Mouse (Mus musculus) liver, embryonic 13.5 days (tissue): ENCODE measurements around the gene Map1s. TPM values are rescaled to one million over a fixed set of nuclear protein-coding genes. Genes with fewer than 3 reads are reported as not detected.

Experiments
- ATAC-seq: fragments of 200-750 bp; cut with Nextera tagmentation; 2 replicates; pipeline ENCODE4 v1.8.0; 2017; ENCODE audit warnings: low read depth, mild to moderate bottlenecking, moderate number of reproducible peaks, moderate library complexity
- DNase-seq: peaks from one replicate; pipeline ENCODE4 v3.0.0; 2022
- H3K27ac ChIP-seq: fragments of 300-500 bp; sonication (generic); 2 replicates; pipeline ENCODE4 v1.5.1; 2015; ENCODE audit warnings: moderate library complexity, mild to moderate bottlenecking, inconsistent platforms
- H3K27me3 ChIP-seq: fragments of 300-500 bp; sonication (generic); 2 replicates; pipeline ENCODE4 v1.6.1; 2015; ENCODE audit warnings: mild to moderate bottlenecking, inconsistent platforms
- H3K36me3 ChIP-seq: fragments of 300-500 bp; sonication (generic); 2 replicates; pipeline ENCODE4 v1.6.1; 2015; ENCODE audit warnings: mild to moderate bottlenecking, inconsistent platforms
- H3K4me1 ChIP-seq: fragments of 300-500 bp; sonication (generic); replicated peaks from 2 replicates; pipeline ENCODE4 v1.6.1; 2015; ENCODE audit warnings: inconsistent platforms
- H3K4me2 ChIP-seq: fragments of 300-500 bp; sonication (generic); 2 replicates; pipeline ENCODE4 v1.6.1; 2015; ENCODE audit warnings: inconsistent platforms, mild to moderate bottlenecking, moderate library complexity
- H3K4me3 ChIP-seq: fragments of 300-500 bp; sonication (generic); replicated peaks from 2 replicates; pipeline ENCODE4 v1.5.1; 2015; ENCODE audit warnings: mild to moderate bottlenecking, inconsistent platforms
- H3K9ac ChIP-seq: fragments of 300-500 bp; sonication (generic); 2 replicates; pipeline ENCODE4 v1.6.1; 2015; ENCODE audit warnings: mild to moderate bottlenecking, inconsistent platforms
- H3K9me3 ChIP-seq: fragments of 300-500 bp; sonication (generic); replicated peaks from 2 replicates; pipeline ENCODE4 v1.6.1; 2016; ENCODE audit warnings: inconsistent platforms
- WGBS: fragments of 180-500 bp; shearing (Covaris S2); methylation state at CpG from one replicate; pipeline ENCODE4 v1.1.7; 2015; ENCODE audit not compliant: insufficient replicate concordance; 5-methylcytosine and 5-hydroxymethylcytosine counted together
- polyA plus RNA-seq: library from polyadenylated mRNA; unstranded; fragments of >200 nt; fragmentation: Nextera tagmentation; extraction: Ambion mirVana; gene quantifications from 2 replicates; pipeline ENCODE4 v1.2.1, GENCODE M21; 2015

Gene Map1s
- 17.7 and 19.0 TPM in 2 replicates for polyA plus RNA-seq

DNA sequence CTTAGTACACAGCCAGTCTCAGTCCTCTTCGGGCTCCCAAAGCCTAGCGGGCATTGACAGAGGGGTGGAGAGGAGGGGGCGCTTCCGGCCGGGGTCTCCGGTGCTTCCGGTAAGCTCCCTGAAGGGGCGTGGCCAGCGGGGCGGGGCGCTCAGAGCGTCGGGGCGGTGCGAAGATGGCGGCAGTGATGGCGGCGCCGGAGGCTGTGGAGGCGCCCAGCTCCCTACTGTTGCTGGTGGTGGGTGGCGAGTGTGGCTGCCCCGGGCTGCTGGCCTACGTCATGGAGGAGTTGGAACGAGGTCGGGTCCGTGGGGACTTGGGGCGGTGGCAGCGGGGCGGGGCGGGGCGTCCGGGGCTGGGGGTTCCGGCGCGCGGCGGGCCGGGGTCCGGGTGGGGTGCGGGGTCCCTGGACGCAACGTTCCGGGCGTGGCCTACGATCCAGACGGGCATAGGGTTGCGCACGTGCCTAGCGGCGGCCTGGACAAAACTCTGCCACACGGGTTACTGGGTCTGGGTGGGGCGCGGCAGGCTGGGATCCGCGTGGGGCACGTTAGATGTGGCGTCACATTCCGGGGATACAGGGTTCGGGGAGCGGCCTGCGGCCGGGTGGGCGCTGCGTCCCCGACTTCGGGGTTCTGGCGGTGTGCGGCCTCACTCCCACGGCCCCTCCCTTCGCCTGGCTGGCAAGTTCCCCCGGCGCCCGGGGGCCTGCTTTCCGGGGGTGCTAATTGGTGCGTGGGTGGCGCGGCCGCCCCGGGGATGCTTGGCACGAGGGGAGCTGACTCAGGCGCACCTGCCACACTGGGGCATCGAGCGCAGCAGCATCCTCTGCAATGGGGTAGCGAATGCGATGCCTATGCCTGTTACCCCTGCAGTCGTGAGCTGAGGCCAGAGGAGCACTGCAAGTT is at the start of gene Map1s:
Gene Map1s (plus strand): TSS at position 102 of the 906 bp plus-strand sequence.
- H3K9ac ChIP-seq: peak within 1 kb of the TSS; percentile 89
- under 1% methylated on average over 73 of the region's 86 CpGs for WGBS
- H3K27ac ChIP-seq: peak within 1 kb of the TSS; percentile 83
- ATAC-seq (peak; percentile 76), DNase-seq (peak; percentile 67)
- peak within 1 kb of the TSS; percentile 97 for H3K4me2 ChIP-seq
- H3K27me3 ChIP-seq: no peaks in the 10 kb centered on the region
- H3K4me1 ChIP-seq: peaks cover 49% of the 10 kb centered on the region
- H3K4me3 ChIP-seq: peak within 1 kb of the TSS; percentile 80
- H3K9me3 ChIP-seq: no peaks in the 10 kb centered on the region
- peaks cover 13% of the 10 kb centered on the region for H3K36me3 ChIP-seq

DNA sequence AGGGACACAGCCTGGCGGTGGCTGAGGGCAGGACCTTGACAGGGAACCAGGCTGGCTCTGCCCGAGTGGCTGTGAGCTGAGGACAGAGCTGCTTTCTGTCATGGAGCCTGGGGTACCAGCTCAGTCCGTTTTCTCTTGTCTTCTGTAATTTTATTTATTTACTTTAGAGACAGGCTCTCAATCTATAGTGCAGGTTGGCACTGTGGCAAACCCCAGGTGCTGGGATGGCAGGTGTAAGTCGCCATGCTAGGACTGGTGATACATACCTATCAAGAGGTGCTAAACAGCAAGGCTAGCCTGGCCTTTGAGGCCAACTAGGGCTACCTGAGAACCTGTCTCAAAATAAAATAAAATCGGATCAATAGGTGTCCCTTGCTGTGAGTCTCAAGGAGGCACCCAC is 49.7 kb upstream of the Map1s start:
- H3K4me1 ChIP-seq: peaks cover 38% of the 10 kb centered on the region
- peaks cover 47% of the 10 kb centered on the region for H3K27me3 ChIP-seq
- 55% methylated on average over 5 of the region's 5 CpGs for whole genome bisulfite sequencing
- H3K4me2 ChIP-seq: peak overlapping the region; percentile 78; the same call in 1 of the 2 replicates
- DNase-seq (no peak), ATAC-seq (no peak)
- no peaks in the 10 kb centered on the region for H3K9me3 ChIP-seq
- no peak overlapping the region for H3K4me3 ChIP-seq
- no peaks in the 10 kb centered on the region for H3K36me3 ChIP-seq
- no peak overlapping the region for H3K9ac ChIP-seq
- H3K27ac ChIP-seq: no peak overlapping the region

DNA sequence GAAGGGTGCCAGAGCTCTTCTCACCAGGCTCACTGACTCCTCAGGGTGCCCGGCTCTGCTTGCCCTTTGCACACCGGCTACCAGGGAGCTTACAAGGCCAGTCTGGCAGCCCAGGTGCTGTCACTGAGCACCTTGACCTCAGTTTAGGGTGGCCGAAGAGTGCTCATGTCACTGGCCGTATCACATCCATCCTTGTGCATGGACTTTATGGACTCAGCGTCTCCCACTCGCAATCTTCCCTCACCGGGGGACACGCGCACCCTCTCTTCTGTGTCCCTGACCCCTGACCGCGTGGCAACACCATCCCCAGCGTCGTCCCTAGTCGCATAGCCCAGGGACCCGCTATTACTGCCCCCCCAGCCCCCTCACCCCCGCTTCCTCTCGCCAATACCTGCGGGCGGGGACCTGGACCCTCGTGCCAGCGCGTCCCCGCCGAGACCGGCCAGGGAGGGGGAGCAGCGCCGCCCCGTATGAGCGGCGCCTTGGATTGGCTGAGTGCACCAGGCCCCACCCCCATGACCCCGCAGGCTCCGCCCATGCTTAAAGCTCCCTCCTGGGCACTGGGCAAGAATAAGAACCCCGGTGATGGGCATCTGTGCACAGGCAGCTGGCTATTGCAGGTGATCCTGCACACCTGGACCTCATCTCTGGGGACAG is 49.1 kb upstream of the Map1s start:
- no peak overlapping the region for H3K27ac ChIP-seq
- peaks cover 50% of the 10 kb centered on the region for H3K27me3 ChIP-seq

DNA sequence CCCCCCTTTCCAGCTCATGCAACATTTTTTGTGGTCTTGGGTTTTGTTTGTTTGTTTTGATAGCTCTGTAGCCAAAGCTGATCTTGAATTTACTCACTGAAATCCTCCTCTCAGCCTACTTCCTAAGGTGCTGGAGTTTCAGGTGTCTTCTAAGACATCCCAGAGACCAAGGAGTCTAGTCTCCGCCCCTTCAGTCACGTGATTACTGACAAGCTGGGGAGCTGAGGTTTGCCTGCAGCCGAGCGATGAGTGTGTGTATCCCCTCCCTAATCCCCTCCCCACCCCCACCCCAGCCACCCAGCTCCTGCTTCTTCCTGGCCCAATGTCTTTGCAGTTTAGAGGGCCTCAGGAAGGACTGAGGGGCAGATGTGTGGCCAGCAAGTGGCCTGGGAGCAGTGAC is 48.2 kb upstream of the Map1s start:
- Histone ChIP-seq H3K9me3 (no peaks in the 10 kb centered on the region), H3K4me1 (peaks cover 26% of the 10 kb centered on the region), H3K27ac (no peak overlapping the region), H3K9ac (0 out of 2 replicates have a peak overlapping the region, but pooled peaks have one; percentile 60), H3K4me2 (no peak overlapping the region), H3K27me3 (peaks cover 53% of the 10 kb centered on the region), H3K36me3 (no peaks in the 10 kb centered on the region), H3K4me3 (no peak overlapping the region)
- 20% methylated on average over 4 of the region's 4 CpGs for WGBS
- no peak for DNase-seq
- ATAC-seq: no peak

More for the DNA sequence above, 49.1 kb upstream of the Map1s start:
- no peaks in the 10 kb centered on the region for H3K36me3 ChIP-seq
- ATAC-seq (peak; percentile 79), DNase-seq (peak; percentile 65)
- H3K4me3 ChIP-seq: peak overlapping the region; percentile 53
- H3K9me3 ChIP-seq: no peaks in the 10 kb centered on the region
- H3K9ac ChIP-seq: peak overlapping the region; percentile 60
- H3K4me1 ChIP-seq: peaks cover 31% of the 10 kb centered on the region
- H3K4me2 ChIP-seq: peak overlapping the region; percentile 78
- WGBS: 9% methylated on average over 33 of the region's 33 CpGs

DNA sequence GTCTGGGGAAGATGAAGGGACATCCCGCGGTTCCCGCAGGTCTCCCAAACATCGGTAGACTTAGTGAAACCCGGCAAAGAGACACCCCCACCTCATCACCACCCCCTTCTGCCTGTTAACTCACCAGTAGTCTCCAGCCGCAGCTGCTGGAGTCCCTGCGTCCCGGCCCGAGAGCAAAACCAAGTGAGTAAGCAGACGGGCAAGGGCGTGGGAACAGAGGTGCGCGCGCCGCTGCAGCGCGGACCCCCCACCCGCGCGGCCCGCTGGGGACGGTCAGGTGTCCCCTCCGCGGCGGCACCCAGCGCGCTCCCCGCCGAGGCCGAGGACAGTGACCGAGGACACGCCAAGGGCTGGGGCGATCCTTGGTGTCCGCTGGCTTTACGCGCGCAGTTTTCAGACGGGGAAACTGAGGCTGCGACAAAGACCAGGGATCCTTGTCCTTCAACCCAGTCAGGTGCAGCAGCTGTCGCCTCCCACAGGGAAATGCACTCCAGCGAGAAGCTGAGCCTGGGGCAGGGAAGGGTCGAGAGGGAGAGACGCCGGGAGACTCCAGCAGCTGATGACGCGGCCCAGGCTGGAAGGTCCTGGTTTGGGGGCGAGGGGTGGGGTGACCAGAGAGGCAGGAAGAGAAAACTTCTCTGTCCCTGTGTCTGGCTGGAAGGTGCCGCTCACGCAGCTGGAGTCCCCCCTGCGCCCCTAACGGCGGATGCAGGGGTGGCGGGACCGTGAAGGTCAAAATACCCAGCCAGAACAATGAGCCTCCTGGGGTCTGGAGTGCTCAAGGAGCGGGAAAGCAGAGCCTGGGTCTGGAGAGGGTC is 42.7 kb upstream of the Map1s start, which contains the start of gene Kcnn1:
Gene Kcnn1 (minus strand): TSS at position 435 of the 818 bp plus-strand sequence.
- ATAC-seq (no peak), DNase-seq (no peak)
- peaks cover 52% of the 10 kb centered on the region for H3K4me1 ChIP-seq
- peak within 1 kb of the TSS; percentile 19; the same call in 1 of the 2 replicates for H3K9ac ChIP-seq
- H3K4me3 ChIP-seq: peak within 1 kb of the TSS; percentile 74
- peaks cover 6% of the 10 kb centered on the region for H3K36me3 ChIP-seq
- WGBS: 2% methylated on average over 55 of the region's 55 CpGs
- peaks cover 53% of the 10 kb centered on the region for H3K27me3 ChIP-seq
- H3K4me2 ChIP-seq: peak within 1 kb of the TSS; percentile 88
- H3K27ac ChIP-seq: no peak within 1 kb of the TSS
- H3K9me3 ChIP-seq: no peaks in the 10 kb centered on the region

DNA sequence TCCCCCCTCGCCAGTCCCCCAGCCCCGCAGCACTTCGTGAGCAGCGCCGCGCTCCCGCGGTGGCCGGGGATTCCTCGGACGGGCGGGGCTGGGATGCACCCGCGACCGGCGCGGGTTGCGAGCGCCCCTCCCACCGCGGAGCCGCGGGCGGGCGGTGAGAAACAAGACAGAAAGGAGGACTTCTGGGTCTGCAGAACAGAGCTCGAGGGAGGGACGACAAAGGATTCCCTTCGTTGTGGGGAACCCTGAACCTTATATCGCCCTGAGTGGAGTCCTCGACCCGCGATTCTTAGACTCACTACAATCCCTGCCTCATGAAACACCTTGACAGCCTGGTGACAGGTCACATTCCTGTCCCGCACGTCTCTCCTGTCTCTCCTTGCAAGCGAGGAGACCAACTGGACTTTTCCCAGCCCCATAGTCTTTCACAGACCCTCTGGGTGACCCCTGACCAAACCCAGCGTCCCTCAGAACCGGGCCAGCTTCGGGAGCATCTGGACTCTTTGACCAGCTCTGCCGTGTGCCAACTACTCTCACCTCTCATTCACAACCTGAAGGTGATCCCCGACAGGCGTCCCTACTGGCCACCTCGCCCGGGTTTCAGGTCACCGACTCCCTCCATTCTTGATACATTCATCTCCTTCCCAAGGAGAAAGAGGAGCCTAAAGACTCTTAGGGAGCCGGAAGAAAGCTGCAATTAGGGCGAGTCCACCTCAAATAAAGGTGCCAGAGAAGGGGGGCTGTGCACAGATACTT is 41.6 kb upstream of the Map1s start:
- DNase-seq (no peak), ATAC-seq (no peak)
- Histone ChIP-seq H3K4me2 (peak overlapping the region; percentile 88), H3K27ac (no peak overlapping the region), H3K9ac (peak overlapping the region; percentile 13), H3K9me3 (no peaks in the 10 kb centered on the region), H3K4me1 (peaks cover 57% of the 10 kb centered on the region), H3K4me3 (peak overlapping the region; percentile 74), H3K27me3 (peaks cover 53% of the 10 kb centered on the region), H3K36me3 (peaks cover 15% of the 10 kb centered on the region)
- WGBS: 1% methylated on average over 46 of the region's 46 CpGs

DNA sequence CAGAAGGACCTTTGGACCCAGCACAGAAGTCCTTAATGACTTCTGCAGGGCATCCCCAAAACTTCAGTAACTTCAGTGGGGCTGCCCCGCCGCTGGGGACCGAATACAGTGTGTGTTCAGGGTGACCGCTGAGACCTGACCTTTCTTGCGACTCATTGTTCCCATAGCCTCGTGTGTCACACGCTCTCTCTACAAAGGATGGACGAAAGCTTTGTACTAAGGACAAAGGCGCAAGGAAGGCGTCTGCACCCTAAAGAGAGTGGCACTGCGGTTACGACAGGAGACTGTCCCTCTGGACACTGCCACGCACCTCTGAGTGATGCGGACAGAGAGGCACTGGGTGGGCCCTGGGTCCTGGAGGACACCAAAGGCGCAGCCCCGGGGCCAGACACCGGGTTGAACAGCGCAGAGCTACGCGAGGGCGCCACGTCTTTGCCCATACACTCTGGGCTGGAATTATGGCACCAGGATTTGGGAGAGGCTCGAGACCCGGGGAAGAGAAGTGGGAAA is 41.0 kb upstream of the Map1s start:
- H3K4me2 ChIP-seq: peak overlapping the region; percentile 88
- H3K9me3 ChIP-seq: no peaks in the 10 kb centered on the region
- no peak for ATAC-seq
- H3K36me3 ChIP-seq: peaks cover 15% of the 10 kb centered on the region
- DNase-seq: no peak
- H3K27me3 ChIP-seq: peaks cover 53% of the 10 kb centered on the region
- H3K27ac ChIP-seq: no peak overlapping the region
- H3K9ac ChIP-seq: peak overlapping the region; percentile 77
- peak overlapping the region; percentile 74 for H3K4me3 ChIP-seq
- peaks cover 63% of the 10 kb centered on the region for H3K4me1 ChIP-seq
- WGBS: 2% methylated on average over 24 of the region's 24 CpGs

DNA sequence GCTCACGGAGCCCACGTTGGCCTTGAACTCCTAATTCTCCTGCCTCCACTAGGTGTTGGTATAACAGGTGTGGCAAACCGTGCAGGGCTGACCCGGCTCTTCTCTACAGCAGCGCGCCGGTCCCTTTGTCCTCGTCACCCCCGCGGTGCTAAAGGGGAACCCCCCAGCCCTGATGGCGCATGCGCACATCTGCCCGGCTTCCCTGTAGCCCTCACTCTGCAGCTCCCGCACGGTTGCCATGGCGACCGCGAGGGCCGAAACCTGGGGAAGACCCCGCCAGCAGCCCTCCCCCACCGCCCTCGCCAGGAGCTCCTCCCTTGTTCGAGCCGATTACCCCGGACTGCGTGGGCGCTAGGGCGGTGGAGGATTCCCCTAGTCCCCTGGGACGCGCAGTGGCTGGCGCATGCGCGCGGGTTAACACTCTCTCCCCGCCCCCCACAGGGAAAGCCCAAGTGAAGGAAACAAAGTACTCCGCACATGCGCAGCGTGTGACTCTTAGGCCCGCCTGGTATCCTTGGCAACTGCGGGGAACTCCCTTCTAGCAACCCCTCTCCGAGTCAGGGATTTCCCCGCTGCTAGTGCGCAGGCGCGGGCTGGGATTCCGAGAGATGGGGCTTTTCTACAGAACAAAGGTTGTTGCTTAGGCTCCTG is 40.3 kb upstream of the Map1s start:
- Histone ChIP-seq H3K4me3 (peak overlapping the region; percentile 74), H3K36me3 (peaks cover 15% of the 10 kb centered on the region), H3K4me2 (peak overlapping the region; percentile 88), H3K27ac (peak overlapping the region; percentile 91), H3K9ac (peak overlapping the region; percentile 77), H3K4me1 (peaks cover 68% of the 10 kb centered on the region), H3K9me3 (no peaks in the 10 kb centered on the region), H3K27me3 (peaks cover 49% of the 10 kb centered on the region)
- ATAC-seq (peak; percentile 87), DNase-seq (peak; percentile 97)
- under 1% methylated on average over 46 of the region's 46 CpGs for WGBS

DNA sequence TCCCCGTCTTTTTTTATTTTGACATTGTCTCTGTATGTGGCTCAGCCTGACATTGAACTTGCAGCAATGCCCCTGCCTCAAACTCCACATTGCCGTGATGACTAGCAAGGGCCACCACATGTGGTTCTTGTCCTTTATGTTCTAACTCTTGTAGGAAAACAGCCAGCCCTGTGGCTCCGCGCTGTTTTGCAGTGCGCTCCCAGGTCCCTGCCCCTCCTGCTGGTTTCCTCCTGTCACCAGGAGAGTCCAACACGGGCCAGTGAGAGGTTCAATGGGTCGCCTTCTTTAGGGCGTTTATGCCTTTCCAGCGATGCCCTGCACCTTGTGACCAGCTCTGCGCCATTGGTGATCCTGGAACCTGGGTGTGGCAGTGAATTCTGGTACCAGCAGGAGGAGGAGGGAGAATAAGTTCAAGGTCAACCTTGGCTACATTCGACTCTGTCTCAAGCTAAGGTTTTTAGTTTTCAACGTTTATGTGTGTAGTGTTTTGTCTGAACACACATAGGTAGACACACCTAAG is 39.7 kb upstream of the Map1s start:
- ATAC-seq: peak; percentile 13; the same call in 1 of the 2 replicates

More for the DNA sequence above, 39.7 kb upstream of the Map1s start:
- DNase-seq: no peak
- Histone ChIP-seq H3K27me3 (peaks cover 45% of the 10 kb centered on the region), H3K4me1 (peaks cover 68% of the 10 kb centered on the region), H3K4me2 (peak overlapping the region; percentile 88), H3K4me3 (peak overlapping the region; percentile 74), H3K36me3 (peaks cover 15% of the 10 kb centered on the region), H3K27ac (peak overlapping the region; percentile 91), H3K9me3 (no peaks in the 10 kb centered on the region), H3K9ac (peak overlapping the region; percentile 68)
- 10% methylated on average over 12 of the region's 12 CpGs for WGBS
